Mouse (Mus musculus) adrenal gland, adult (tissue): ENCODE measurements around the gene Selenof.

Experiments
- DNase-seq, 2 experiments: peaks; one replicate each; pipeline ENCODE4 v3.0.0; 2022 to 2023; ENCODE audit warnings: low spot score in 1 of 2; ENCODE audit not compliant: inconsistent age in 2 of 2

The Selenof gene

GRCm38 (mm10) chr3:144570047-144570815, at the start of gene Selenof, which contains the start of gene Hs2st1:
Gene Selenof (plus strand): TSS chr3:144570304.
Gene Hs2st1 (minus strand): TSS chr3:144570181.
- peak; percentile 98 to 99 for DNase-seq

GRCm38 (mm10) chr3:144527918-144528317, 42.2 kb upstream of the Selenof start:
- DNase-seq, result no peak

GRCm38 (mm10) chr3:144531023-144531422, 39.1 kb upstream of the Selenof start:
- DNase-seq, result peak in 1 of 2 experiments; percentile 61

- no peak for DNase-seq
Observed at GRCm38 (mm10) chr3:144535056-144535455, 35.0 kb upstream of the Selenof start.

GRCm38 (mm10) chr3:144537078-144537855, 32.8 kb upstream of the Selenof start:
- DNase-seq, result no peak

- DNase-seq, result no peak
Observed at GRCm38 (mm10) chr3:144539051-144539450, 31.1 kb upstream of the Selenof start.

- DNase-seq, result no peak
Observed at GRCm38 (mm10) chr3:144540805-144541204, 29.3 kb upstream of the Selenof start.

GRCm38 (mm10) chr3:144541906-144542438, 28.1 kb upstream of the Selenof start:
- peak in 1 of 2 experiments; percentile 54 for DNase-seq

GRCm38 (mm10) chr3:144545152-144545551, 25.0 kb upstream of the Selenof start:
- no peak for DNase-seq

- DNase-seq, result no peak
Observed at GRCm38 (mm10) chr3:144545832-144546231, 24.3 kb upstream of the Selenof start.

- DNase-seq, result no peak
Observed at GRCm38 (mm10) chr3:144546490-144546889, 23.6 kb upstream of the Selenof start.

- DNase-seq, result no peak
Observed at GRCm38 (mm10) chr3:144548186-144548845, 21.8 kb upstream of the Selenof start.

GRCm38 (mm10) chr3:144550036-144550435, 20.1 kb upstream of the Selenof start:
- no peak for DNase-seq

- no peak for DNase-seq
Observed at GRCm38 (mm10) chr3:144550659-144551058, 19.4 kb upstream of the Selenof start.

GRCm38 (mm10) chr3:144551416-144551815, 18.7 kb upstream of the Selenof start:
- no peak for DNase-seq

- peak in 1 of 2 experiments; percentile 55 for DNase-seq
Observed at GRCm38 (mm10) chr3:144553942-144554341, 16.2 kb upstream of the Selenof start.

- DNase-seq, result no peak
Observed at GRCm38 (mm10) chr3:144554503-144554902, 15.6 kb upstream of the Selenof start.

GRCm38 (mm10) chr3:144555144-144555543, 15.0 kb upstream of the Selenof start:
- no peak for DNase-seq

GRCm38 (mm10) chr3:144556625-144557324, 13.3 kb upstream of the Selenof start:
- no peak for DNase-seq

GRCm38 (mm10) chr3:144558274-144558673, 11.8 kb upstream of the Selenof start:
- DNase-seq, result peak; percentile 26 to 75
